Mouse (Mus musculus): ENCODE measurements around the gene Itgb2. TPM values are rescaled to one million over a fixed set of nuclear protein-coding genes. Genes with fewer than 3 reads are reported as not detected.

Itgb2 gene
- polyA plus RNA-seq, 1 experiment: 401 TPM

- peaks cover 25% of the 10 kb centered on the region for H3K4me1 ChIP-seq (ENCODE audit: control insufficient read depth, insufficient read depth, low read length)
- no peak for TF ChIP-seq CTCF (IDR thresholded peaks at IDR 0.05; ENCODE audit: low read depth, low read length)
- no peak for TF ChIP-seq POLR2A (IDR thresholded peaks at IDR 0.05; ENCODE audit: borderline replicate concordance, low read depth, low read length)
- H3K27ac ChIP-seq (ENCODE audit: insufficient read depth, low read depth, low read length): no peak overlapping the region
- no peak overlapping the region for H3K4me3 ChIP-seq (ENCODE audit: insufficient read depth, low read length)
Observed at GRCm38 (mm10) chr10:77526488-77526887, 3.6 kb upstream of the Itgb2 start.

GRCm38 (mm10) chr10:77528634-77529033 lies 1.4 kb upstream of the Itgb2 start:
- peaks cover 30% of the 10 kb centered on the region for H3K4me1 ChIP-seq (ENCODE audit: control insufficient read depth, insufficient read depth, low read length)
- TF ChIP-seq POLR2A (IDR thresholded peaks at IDR 0.05; ENCODE audit: borderline replicate concordance, low read depth, low read length): no peak
- TF ChIP-seq CTCF (IDR thresholded peaks at IDR 0.05; ENCODE audit: low read depth, low read length): no peak

GRCm38 (mm10) chr10:77531026-77532019 lies 1.3 kb downstream of the Itgb2 start:
- H3K4me1 ChIP-seq (ENCODE audit: control insufficient read depth, insufficient read depth, low read length): peaks cover 49% of the 10 kb centered on the region
- H3K4me3 ChIP-seq (ENCODE audit: insufficient read depth, low read length): peak overlapping the region; percentile 83
- no peak for TF ChIP-seq POLR2A (IDR thresholded peaks at IDR 0.05; ENCODE audit: borderline replicate concordance, low read depth, low read length)
- no peak for TF ChIP-seq CTCF (IDR thresholded peaks at IDR 0.05; ENCODE audit: low read depth, low read length)
- H3K27ac ChIP-seq (ENCODE audit: insufficient read depth, low read depth, low read length): peak overlapping the region; percentile 61

More at GRCm38 (mm10) chr10:77528634-77529033, 1.4 kb upstream of the Itgb2 start:
- Histone ChIP-seq H3K4me3 (ENCODE audit: insufficient read depth, low read length) (no peak overlapping the region), H3K27ac (ENCODE audit: insufficient read depth, low read depth, low read length) (no peak overlapping the region)

- no peak for TF ChIP-seq POLR2A (IDR thresholded peaks at IDR 0.05; ENCODE audit: borderline replicate concordance, low read depth, low read length)
- no peak for TF ChIP-seq CTCF (IDR thresholded peaks at IDR 0.05; ENCODE audit: low read depth, low read length)
- Histone ChIP-seq H3K27ac (ENCODE audit: insufficient read depth, low read depth, low read length) (peak overlapping the region; percentile 61), H3K4me3 (ENCODE audit: insufficient read depth, low read length) (peak overlapping the region; percentile 83), H3K4me1 (ENCODE audit: control insufficient read depth, insufficient read depth, low read length) (peaks cover 54% of the 10 kb centered on the region)
Observed at GRCm38 (mm10) chr10:77532020-77532413, 2.0 kb downstream of the Itgb2 start.

GRCm38 (mm10) chr10:77536727-77537126 lies 6.7 kb downstream of the Itgb2 start:
- peaks cover 83% of the 10 kb centered on the region for H3K4me1 ChIP-seq (ENCODE audit: control insufficient read depth, insufficient read depth, low read length)

GRCm38 (mm10) chr10:77537215-77538209 lies 7.5 kb downstream of the Itgb2 start:
- TF ChIP-seq CTCF (IDR thresholded peaks at IDR 0.05; ENCODE audit: low read depth, low read length) (no peak), POLR2A (IDR thresholded peaks at IDR 0.05; ENCODE audit: borderline replicate concordance, low read depth, low read length) (no peak)
- Histone ChIP-seq H3K27ac (ENCODE audit: insufficient read depth, low read depth, low read length) (peak overlapping the region; percentile 92), H3K4me3 (ENCODE audit: insufficient read depth, low read length) (peak overlapping the region; percentile 31), H3K4me1 (ENCODE audit: control insufficient read depth, insufficient read depth, low read length) (peaks cover 79% of the 10 kb centered on the region)

More at GRCm38 (mm10) chr10:77536727-77537126, 6.7 kb downstream of the Itgb2 start:
- TF ChIP-seq POLR2A (IDR thresholded peaks at IDR 0.05; ENCODE audit: borderline replicate concordance, low read depth, low read length): no peak
- TF ChIP-seq CTCF (IDR thresholded peaks at IDR 0.05; ENCODE audit: low read depth, low read length): no peak
- peak overlapping the region; percentile 92 for H3K27ac ChIP-seq (ENCODE audit: insufficient read depth, low read depth, low read length)
- H3K4me3 ChIP-seq (ENCODE audit: insufficient read depth, low read length): peak overlapping the region; percentile 31

- Histone ChIP-seq H3K4me3 (ENCODE audit: insufficient read depth, low read length) (no peak overlapping the region), H3K27ac (ENCODE audit: insufficient read depth, low read depth, low read length) (no peak overlapping the region), H3K4me1 (ENCODE audit: control insufficient read depth, insufficient read depth, low read length) (peaks cover 77% of the 10 kb centered on the region)
- no peak for TF ChIP-seq CTCF (IDR thresholded peaks at IDR 0.05; ENCODE audit: low read depth, low read length)
- TF ChIP-seq POLR2A (IDR thresholded peaks at IDR 0.05; ENCODE audit: borderline replicate concordance, low read depth, low read length): no peak
Observed at GRCm38 (mm10) chr10:77539320-77539945, 9.4 kb downstream of the Itgb2 start.

- Histone ChIP-seq H3K4me3 (ENCODE audit: insufficient read depth, low read length) (no peak overlapping the region), H3K4me1 (ENCODE audit: control insufficient read depth, insufficient read depth, low read length) (peaks cover 80% of the 10 kb centered on the region), H3K27ac (ENCODE audit: insufficient read depth, low read depth, low read length) (peak overlapping the region; percentile 76)
- TF ChIP-seq CTCF (IDR thresholded peaks at IDR 0.05; ENCODE audit: low read depth, low read length) (no peak), POLR2A (IDR thresholded peaks at IDR 0.05; ENCODE audit: borderline replicate concordance, low read depth, low read length) (no peak)
Observed at GRCm38 (mm10) chr10:77540576-77541102, 10.6 kb downstream of the Itgb2 start.

All from bone marrow macrophage, adult 2 months (primary cell).